Mouse (Mus musculus) mature B cell (primary cell): Measurements from ENCODE around the gene Zdhhc22.

Experiments used
- in situ Hi-C: fragments of 300-500 bp; cut with MboI; formaldehyde crosslinking; loops from 2 replicates; pipeline ENCODE4 v1.14.3; 2019

The Zdhhc22 gene

DNA sequence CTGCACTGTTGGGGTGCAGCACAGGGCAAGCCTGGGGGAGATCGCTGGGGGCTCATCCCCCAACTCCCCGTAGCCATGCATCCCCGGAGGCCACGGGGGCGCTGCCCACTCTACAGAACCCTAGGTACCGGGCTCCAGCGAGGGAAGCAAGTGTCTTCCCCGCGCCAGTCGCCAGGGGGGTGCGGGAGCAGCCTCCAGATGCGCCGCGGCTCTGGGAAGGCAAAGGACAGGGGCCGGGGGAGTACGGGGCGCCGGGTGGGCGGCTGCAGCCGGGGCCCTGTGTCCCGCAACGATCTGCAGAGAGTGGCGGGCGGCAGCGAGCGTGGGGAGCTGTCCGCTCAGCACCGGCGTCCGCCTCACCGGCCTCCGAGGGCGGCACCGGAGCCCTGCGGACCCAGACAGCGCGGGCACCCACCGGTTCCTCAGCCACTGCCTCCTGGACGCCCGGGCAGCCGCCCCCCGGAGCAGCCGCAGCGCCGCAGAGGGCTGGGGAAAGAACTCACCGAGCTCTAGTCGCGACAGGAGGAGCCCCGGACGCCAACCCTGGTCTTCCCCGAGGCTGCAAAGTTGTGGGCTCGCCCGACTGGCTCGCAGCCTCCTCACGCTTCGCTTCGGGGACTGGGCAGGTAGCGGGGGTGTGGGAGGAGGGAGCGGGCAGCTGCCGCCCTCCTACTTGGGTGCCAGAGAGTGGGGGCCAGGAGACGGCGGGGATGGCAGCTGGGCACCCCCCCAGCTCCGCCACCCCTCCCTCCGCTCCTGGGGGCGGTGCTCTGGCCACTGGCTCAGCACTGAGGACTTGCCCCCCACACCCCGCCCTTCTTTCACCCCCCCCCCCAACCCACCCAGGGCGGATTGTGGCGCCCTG is at the start of gene Zdhhc22:
Zdhhc22 (minus strand) TSS at position 541 of the 865 bp plus-strand sequence.
- in situ Hi-C loops: no loop called here

DNA sequence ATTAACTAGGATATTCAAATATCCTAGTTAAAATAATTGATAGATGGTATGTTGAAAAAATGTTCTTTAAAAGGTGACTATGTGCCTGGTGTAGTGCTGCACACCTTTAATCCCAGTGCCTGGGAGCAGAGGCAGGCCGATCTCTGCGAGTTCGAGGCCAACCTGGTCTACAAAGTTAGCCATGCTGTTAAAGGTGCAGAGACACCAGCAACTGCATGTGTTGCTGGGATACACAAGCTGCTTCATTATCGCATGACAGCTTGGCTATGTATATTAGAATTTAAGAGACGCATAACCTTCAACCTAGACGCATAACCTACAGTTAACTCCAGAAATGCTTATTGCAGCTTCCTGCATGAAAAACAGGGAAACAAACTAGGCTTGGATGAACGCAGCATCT is 46.4 kb upstream of the Zdhhc22 start:
- in situ Hi-C loops: no loop called here

DNA sequence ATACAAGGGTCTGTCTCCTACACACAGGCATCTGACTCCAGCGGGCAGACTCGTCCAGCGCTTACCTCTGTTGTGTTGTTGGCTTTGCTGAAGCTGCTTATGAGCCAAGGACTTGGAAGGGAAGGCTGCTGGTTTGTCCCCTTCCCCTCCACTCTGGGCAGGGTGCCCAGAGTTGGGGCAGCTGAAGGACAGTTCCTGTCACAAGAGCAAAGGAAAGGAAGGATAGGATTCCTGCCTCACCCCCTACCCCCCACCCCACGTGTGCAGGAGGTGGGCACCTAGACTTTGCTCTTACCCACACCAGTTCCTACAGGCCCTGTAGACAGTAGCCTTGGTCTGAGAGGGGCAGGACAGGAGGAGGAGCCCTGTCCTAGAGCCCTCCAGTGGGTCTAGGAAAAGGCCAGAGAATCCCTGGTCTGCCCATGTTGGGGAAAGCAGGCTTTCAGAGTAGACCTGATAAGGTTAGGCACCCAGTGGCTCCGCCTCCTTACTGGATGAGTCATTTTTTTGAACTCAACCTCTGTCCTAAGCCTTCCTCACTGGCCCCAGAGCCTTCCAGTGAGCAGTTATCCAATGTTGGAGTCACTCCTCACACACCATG is 41.0 kb upstream of the Zdhhc22 start:
- in situ Hi-C loops: no loop called here

DNA sequence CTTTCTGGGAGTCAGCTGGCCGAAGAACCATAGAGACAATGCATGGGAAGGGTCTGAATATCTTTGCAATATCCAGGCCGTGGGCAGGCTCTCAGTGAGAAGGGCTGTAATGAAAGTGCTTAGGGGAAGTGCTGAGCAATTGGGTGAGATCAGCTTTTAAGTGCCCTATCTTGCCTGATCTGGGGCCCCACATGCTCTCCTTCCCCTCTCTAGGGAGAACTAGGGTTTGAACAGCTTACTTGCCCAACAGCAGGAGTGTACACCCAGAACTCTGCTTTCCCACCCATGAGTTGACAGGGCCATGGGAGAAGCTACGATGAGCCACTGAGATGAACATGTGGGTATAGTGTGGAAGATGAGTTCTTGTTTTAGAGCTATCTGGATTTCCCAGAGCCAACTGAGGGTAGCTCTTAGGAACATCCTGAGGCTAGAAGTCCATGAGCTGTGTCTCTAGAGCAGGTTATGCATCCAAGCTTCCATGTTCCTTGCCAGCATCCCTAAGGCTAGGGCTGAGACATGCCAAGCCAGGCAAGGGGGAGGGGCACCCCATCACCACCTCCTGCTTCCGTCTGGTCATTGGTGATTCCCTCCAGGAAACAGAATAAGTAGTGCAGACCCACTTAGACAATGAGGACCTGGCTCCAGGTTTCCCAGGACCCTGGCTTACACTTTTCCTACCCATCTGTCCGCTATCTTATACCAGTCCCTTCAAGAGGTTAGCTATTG is 39.2 kb upstream of the Zdhhc22 start:
- in situ Hi-C loops: no loop called here

DNA sequence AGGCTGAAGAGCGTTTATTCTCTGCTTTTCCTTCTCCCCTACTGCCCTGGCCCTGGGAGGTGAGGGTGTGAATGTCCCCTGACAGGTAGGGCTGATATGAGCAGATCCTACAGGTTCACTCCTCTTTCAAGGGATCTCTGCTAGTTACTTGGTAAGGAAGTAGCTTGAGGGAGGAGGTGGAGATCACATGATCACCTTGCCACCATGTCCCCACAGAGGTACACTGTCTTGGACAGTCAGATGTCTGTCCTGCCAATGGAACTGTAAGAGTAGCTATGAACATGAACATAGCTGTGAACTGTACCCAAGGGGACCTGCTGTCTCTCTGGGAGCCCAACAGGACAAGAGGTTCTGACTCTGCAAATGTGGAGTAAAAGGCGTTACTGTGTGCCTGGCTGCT is 37.8 kb upstream of the Zdhhc22 start:
- in situ Hi-C loops: no loop called here

DNA sequence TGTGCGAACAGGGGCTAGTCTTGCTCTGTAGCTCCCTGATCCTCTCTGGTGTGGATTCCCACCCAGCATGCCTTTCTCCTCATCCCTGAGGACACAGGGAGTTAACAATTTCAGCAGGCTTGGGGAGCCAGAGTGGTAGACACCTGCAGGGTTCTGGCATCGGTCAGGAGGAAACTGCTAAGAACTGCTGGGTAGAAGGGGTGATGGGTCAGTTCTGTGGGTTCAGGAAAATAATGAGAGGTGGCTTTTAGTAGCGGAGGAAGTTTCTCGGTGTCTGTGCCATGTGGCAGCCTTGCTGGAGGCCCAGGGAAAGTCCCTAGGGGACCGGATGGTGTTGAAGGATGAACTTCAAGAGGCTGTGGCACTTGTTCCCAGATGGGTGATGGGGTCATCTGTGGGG is 37.2 kb upstream of the Zdhhc22 start:
- in situ Hi-C loops: no loop called here

DNA sequence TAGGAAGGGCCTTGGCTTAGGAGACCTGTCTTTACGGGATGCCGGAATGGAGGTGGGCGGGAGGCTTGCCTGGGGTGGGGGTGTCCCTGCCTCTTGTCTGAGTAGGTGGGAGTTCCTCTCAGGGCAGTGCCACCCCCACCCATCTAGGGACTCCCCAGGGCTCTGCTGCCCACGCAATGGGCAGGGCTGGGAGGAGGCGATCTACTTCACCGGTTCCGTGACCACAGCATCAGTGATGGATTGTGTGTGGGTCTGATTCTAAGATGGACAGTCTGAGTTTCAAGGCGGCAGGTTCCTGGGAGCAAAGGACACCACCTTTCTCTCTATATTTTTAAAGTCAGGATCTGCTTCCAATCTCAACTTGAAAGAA is 36.6 kb upstream of the Zdhhc22 start:
- in situ Hi-C loops: no loop called here

DNA sequence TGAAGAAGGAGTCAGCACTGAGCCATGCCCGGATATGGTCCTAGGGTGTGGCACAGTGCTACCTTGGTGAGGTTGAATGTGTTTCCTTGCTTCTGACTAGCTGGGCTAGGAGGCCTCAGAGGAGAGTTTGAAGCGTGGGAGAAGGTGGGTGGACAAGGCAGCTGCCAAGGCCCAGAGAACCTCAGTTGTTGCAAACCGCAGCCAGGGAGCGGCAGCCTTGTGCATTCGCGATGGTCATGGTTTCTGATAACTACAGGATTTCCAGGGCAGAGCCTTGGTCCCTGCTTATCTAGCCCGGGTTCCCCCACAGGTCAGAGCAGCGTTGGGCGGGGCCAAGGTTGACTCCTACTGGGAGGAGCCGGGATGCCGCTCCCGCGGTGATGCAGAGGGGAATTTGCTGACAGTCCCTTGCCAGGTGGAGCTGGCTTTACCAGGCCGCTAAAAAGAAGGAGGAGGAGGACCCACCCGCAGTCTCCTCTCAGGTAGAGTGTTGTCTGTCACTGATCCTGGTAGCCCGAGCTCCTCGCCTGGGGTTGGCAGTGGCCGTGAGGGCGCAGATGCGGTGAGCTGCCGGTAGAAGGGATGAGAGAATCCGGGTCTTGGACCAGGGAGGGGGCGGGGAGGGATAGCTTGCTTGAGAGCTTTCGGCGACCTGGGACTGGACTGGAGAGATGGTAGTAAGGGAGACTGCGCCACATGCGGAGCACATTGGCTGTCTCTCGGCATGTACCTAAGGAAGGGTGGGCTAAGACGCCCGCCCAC is 36.1 kb upstream of the Zdhhc22 start:
- in situ Hi-C loops: no loop called here

DNA sequence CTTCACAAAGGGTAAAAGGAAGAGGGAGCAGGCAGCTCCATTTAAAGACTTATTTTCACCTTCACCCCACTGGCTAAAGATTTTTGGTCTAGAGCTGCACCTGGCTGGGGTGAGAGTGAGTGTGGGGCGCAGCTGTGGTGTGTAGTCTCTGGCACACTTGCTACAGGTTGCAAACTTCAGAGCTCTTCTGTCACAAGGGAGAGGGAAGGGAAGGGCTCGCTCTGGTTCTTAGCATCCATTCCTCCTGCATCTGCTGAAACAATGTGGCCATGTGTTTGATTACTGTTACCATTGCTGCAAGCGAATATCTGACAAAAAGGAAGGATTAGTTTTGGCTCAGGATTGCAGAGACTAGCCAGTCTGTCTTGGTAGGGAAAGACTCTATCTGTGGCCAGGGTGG is 33.2 kb upstream of the Zdhhc22 start:
- in situ Hi-C loops: no loop called here

DNA sequence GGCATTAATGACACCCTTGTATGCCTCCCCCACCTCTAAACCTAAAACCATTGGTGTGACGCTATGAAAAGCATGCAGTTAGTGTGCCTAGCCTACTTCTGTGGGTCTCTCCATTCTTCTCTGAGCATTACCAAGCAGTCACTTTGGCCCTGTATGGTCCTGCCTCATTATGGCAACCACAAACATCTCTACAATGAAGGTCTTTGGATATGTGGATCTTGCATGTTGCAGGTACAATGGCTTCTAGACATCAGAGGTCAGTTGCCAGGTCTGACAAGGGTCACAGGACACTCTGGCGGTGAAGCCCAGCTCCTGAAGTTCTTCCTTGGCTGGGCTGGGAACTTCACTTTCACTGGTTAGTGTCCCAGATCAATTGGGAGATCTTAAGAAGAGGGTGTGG is 31.8 kb upstream of the Zdhhc22 start:
- in situ Hi-C loops: no loop called here

DNA sequence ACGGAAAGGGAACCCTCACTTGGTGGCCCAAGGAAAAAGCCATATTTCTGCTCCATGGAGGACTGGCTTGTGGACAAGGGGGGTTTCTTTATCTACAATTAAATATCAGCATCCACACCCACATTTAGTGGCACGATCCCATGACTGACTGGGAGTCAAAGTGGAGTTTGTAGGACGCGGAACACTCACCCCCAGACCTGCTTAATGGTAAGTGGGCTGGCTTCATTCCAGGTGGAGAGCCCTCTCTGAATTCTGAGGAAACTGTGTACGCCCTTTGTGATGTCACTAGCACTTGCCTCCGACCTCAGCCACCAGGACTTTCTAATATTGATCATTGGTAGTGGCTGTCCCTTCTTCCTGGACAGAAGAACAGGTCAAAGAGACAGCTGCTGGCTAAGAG is 30.8 kb upstream of the Zdhhc22 start, which contains the start of gene Tmem63c:
Tmem63c (plus strand) TSS at position 301 of the 400 bp plus-strand sequence.
- in situ Hi-C loops: no loop called here

DNA sequence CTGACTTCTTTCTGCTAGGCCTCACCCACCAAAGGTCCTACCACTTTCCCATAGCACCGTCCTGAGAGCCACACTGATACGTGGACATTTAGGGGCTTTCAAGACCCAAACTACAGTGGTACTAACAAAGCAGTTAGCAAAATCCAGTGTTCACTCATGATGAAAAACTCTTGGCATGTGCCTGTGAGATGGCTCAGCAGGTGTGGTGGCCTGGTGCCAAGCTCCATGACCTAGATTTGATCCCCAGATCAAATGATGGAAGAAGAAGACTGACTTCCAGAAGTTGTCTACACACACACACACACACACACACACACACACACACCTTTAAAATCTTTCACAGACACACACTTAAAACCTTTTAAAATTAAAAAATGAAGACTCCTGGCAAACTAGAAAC is 28.5 kb upstream of the Zdhhc22 start:
- in situ Hi-C loops: no loop called here

DNA sequence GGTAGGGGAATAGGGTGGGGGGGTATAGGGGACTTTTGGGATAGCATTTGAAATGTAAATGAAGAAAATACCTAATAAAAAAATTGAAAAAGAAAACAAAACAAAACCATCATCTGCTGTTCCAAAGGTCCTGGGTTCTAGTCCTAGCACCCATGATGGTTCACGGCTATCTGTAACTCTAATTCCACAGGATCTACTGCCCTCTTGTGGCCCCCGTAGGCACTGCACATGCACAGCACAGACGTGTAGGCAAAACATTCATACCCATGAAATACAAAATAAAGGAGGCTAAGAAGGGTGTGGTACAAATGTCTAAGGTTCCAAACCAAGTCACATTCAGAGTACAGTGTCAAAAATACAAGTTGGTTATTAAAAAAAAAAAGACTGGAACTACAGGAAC is 26.8 kb upstream of the Zdhhc22 start:
- in situ Hi-C loops: no loop called here

DNA sequence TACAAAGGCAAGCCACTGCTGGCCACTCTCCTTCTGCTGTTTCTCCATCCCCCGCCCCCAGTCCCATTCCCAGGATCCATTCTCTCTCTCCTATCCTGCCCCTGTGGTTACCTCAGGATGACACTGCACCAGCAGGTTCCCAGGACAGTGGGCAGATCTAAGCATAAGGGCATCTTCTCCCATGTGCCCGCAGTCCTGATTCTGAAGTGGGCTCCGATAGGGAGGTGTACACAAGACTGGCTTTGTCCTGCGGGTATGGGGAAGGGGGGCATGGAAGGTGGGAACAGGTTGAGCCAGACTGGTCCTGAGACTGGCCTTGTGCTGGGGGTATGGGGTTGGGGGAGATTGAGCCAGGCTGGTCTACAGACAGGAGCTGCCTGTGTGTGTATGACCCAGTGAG is 14.4 kb upstream of the Zdhhc22 start:
- in situ Hi-C loops: no loop called here

DNA sequence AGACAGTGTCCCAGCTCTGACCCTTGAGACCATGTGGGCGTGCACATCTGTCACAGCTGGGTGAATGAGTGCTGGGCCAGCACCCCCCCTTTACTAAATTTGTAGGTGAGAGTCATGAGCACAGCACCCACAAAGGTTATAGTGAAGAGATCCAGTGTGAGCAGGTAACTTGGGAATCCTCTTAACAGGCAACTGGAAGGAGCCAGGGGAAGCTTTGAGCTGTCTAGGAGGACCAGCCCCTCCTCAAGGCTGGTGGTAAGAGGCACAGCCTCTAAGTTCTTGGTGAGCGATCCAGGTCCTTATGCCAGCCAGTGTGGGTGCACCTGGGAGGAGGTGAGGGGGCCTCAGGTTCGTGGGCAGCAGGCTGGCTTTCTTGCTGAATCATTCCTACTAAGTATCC is 13.4 kb upstream of the Zdhhc22 start:
- in situ Hi-C loops: no loop called here

DNA sequence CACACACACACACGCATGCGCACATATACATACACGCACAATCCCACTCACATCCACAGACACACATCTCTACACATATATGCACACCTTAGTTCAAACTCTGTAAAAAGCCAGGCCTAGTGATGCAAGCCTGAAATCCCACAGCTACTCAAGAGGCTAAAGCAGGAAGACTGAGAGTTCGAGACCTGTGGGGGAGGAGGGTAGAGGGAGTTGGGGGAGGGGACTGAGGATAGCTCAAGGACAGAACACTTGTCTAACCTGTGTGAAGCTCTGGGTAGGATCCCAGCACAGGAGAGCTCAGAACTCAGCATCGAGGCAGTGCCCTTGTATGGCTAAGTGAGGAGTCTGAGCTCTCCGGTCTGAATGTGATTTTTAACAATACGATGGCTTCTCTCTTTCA is 12.6 kb upstream of the Zdhhc22 start:
- in situ Hi-C loops: no loop called here

DNA sequence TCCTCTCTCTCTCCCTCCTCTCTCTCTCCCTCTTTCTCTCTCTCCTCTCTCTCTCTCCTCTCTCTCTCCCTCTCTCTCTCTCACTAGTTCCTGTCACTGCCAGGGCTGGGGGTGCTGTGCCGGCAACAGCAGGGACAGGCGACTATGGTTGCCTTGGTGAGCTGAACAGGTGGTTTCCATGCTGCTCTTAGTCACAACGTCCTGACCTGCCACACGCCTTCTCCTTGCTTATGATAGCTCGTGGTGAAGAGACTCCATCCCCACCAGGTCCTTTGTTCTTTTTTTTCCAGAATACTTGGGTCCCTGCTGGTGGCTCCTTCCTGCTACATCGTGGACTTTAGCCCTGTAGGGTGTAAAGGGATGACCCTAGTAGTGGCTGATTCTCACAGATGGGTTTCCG is 12.0 kb upstream of the Zdhhc22 start:
- in situ Hi-C loops: no loop called here

DNA sequence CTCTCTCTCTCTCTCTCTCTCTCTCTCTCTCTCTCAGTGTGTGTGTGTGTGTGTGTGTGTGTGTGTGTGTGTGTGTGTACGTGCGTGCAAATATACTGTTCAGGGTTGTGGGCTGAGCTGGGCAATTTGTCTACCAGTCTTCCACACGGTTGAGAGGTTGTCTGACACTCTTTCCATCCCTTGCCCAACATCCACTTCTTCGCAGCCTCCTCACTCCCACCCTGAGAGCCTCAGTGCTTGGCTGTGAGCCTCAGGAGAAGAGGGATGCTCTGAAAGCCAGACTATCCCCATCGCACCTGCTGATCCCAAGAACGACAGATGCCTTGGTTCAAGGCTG is 10.6 kb upstream of the Zdhhc22 start:
- in situ Hi-C loops: no loop called here

DNA sequence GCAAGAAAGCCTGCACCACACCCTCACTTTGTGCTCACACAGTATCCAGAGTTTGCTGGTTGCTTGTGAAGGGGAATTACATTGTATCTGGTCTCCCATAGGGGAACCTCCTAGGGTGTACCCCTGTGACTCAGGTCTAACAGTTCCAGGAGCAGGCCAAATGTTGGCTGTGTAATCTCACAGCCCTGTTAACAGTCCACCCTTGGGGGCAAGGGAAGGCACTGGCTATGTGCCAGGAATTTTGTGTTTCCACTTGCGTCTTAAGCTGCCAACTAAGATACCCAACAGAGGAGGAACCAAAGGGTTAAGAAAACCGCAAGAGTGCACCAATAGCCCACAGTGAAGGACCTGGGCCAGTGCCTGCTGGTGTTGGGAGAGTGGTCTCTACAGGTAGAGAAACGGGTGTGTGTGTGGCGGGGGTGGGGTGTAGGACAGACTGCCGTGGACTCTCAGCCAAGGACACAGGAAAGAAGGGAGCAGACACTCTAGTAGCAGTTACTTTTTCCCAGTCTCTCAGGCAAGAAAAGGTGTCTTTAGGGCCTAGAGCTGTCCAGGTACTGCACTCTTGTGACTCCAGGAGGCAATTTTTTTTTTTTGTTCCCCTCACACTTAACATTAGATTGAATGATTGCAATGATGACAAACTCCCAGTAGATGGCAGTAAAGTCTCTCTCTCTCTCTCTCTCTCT is 10.1 kb upstream of the Zdhhc22 start:
- in situ Hi-C loops: no loop called here

DNA sequence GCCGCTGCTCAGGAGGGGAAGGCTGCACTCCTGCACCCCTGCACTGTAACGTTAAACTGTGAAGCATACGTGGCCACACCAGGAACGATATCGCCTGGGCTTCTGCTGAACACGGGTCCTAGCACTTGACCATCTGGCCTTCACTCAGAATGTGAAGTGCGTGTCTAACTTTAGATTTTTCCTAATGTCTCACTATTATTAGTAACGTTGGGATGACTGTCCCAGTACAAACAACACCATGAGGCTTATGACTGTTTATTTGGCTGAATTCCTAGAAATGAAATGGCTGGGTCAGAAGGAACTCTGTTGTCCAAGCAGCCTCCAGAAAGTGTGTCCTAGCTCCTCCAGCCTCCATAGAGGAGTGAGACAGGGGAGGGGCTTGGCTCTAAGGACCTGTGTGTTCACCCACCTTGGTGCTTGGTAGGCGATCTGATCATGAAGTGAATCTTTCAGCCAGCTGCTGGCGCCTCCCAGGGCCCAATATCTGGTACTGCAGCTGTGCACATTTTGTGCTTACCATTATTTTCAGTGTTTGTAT is 9.1 kb upstream of the Zdhhc22 start:
- in situ Hi-C loops: no loop called here

DNA sequence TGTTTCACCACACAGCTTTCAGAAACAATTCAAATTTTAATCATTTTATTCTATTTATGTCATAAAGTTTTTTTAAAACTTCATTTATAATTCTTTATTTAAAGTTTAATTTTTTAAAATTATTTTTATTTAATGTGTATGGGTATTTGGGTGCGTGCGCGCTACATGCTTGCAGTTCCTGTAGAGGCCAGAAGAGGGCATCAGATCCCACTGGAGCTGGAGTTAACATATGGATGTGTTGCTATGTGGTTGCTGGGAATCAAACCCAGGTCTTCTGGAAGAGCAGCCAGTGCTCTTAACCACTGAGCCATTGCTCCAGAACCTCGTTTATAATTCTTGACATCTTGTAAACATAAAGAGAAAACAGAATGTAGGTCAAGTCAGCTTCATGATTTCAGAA is 8.5 kb upstream of the Zdhhc22 start:
- in situ Hi-C loops: no loop called here

DNA sequence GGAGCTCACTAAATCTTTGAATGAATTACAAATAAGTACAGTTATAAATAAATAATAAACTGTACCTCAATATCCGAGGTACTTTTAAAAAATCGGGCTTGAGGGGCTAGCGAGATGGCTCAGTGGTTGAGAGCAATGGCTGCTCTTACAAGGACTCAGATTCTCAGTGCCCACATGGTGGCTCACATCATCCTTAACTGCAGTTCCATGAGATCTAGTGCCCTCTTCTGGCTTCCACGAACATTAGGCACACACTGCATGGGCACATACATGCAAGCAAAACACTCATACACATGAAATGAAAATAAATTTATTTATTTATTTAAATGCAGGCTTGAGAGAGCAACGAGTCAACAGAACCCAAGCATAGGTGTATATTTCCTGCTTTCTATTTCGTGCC is 5.7 kb upstream of the Zdhhc22 start:
- in situ Hi-C loops: no loop called here
